Mouse (Mus musculus) midbrain, embryonic 16.5 days (tissue): ENCODE data around the gene Rnf227. TPM values are rescaled to one million over a fixed set of nuclear protein-coding genes. Genes with fewer than 3 reads are reported as not detected.

Experiments
- ATAC-seq: fragments of 200-750 bp; cut with Nextera tagmentation; 2 replicates; pipeline ENCODE4 v1.8.0; 2017; ENCODE audit warnings: moderate TSS enrichment
- H3K27ac ChIP-seq: fragments of 300-500 bp; sonication (generic); 2 replicates; pipeline ENCODE4 v1.5.1; 2014; ENCODE audit warnings: mild to moderate bottlenecking, low read length, mixed read lengths
- H3K27me3 ChIP-seq: fragments of 300-500 bp; sonication (generic); 2 replicates; pipeline ENCODE4 v1.6.1; 2014; ENCODE audit warnings: low read depth, low read length, mixed read lengths; ENCODE audit not compliant: control insufficient read depth, insufficient read depth
- H3K36me3 ChIP-seq: fragments of 300-500 bp; sonication (generic); 2 replicates; pipeline ENCODE4 v1.6.1; 2014; ENCODE audit warnings: mild to moderate bottlenecking, low read length, moderate library complexity, mixed read lengths; ENCODE audit not compliant: control insufficient read depth, insufficient read depth
- H3K4me1 ChIP-seq: fragments of 300-500 bp; sonication (generic); 2 replicates; pipeline ENCODE4 v1.6.1; 2014; ENCODE audit warnings: mild to moderate bottlenecking, low read length, mixed read lengths; ENCODE audit not compliant: control insufficient read depth, insufficient read depth
- H3K4me2 ChIP-seq: fragments of 300-500 bp; sonication (generic); 2 replicates; pipeline ENCODE4 v1.6.1; 2014; ENCODE audit warnings: mild to moderate bottlenecking, low read length, mixed read lengths
- H3K4me3 ChIP-seq: fragments of 300-500 bp; sonication (generic); 2 replicates; pipeline ENCODE4 v1.5.1; 2014; ENCODE audit warnings: low read depth, mild to moderate bottlenecking, low read length, moderate library complexity, mixed read lengths
- H3K9ac ChIP-seq: fragments of 300-500 bp; sonication (generic); 2 replicates; pipeline ENCODE4 v1.6.1; 2014; ENCODE audit warnings: low read depth, low read length, mixed read lengths
- H3K9me3 ChIP-seq: fragments of 300-500 bp; sonication (generic); replicated peaks from 2 replicates; pipeline ENCODE4 v1.6.1; 2014; ENCODE audit warnings: mild to moderate bottlenecking, low read length, mixed read lengths; ENCODE audit not compliant: control insufficient read depth, poor library complexity, severe bottlenecking
- WGBS: fragments of 180-500 bp; shearing (Covaris S2); extraction: QIAGEN DNeasy Blood & Tissue Kit; methylation state at CpG from one replicate; pipeline ENCODE4 v1.1.7; 2014; 5-methylcytosine and 5-hydroxymethylcytosine counted together
- polyA plus RNA-seq: library from polyadenylated mRNA; unstranded; fragments of >200 nt; fragmentation: Nextera tagmentation; extraction: Ambion mirVana; gene quantifications from 2 replicates; pipeline ENCODE4 v1.2.1, GENCODE M21; 2015

The Rnf227 gene
- polyA plus RNA-seq, 1 experiment from 2014 or later, result 334 TPM

GRCm38 (mm10) chr11:69372056-69372779 is 32.0 kb downstream of the Rnf227 start:
- Histone ChIP-seq H3K27me3 (no peaks in the 10 kb centered on the region), H3K4me1 (peaks cover 19% of the 10 kb centered on the region), H3K9me3 (no peaks in the 10 kb centered on the region), H3K4me3 (no peak overlapping the region), H3K36me3 (no peaks in the 10 kb centered on the region), H3K9ac (no peak overlapping the region; the same call in 1 of the 2 replicates), H3K27ac (peak overlapping the region; percentile 77), H3K4me2 (peak overlapping the region; percentile 39; the same call in 1 of the 2 replicates)
- no peak for ATAC-seq
- WGBS, result 45% methylated on average over 12 of the region's 12 CpGs

- Histone ChIP-seq H3K4me1 (peaks cover 19% of the 10 kb centered on the region), H3K27ac (no peak overlapping the region), H3K9ac (no peak overlapping the region), H3K4me3 (no peak overlapping the region), H3K27me3 (no peaks in the 10 kb centered on the region), H3K36me3 (no peaks in the 10 kb centered on the region), H3K4me2 (no peak overlapping the region), H3K9me3 (no peaks in the 10 kb centered on the region)
- WGBS, result 62% methylated on average over 3 of the region's 3 CpGs
- no peak for ATAC-seq
Measured at GRCm38 (mm10) chr11:69372780-69373170, 32.5 kb downstream of the Rnf227 start.

GRCm38 (mm10) chr11:69373223-69373965 is 33.1 kb downstream of the Rnf227 start:
- no peaks in the 10 kb centered on the region for H3K36me3 ChIP-seq
- H3K27me3 ChIP-seq, result no peaks in the 10 kb centered on the region
- H3K4me3 ChIP-seq, result no peak overlapping the region
- H3K9ac ChIP-seq, result no peak overlapping the region
- H3K27ac ChIP-seq, result no peak overlapping the region
- H3K9me3 ChIP-seq, result no peaks in the 10 kb centered on the region
- peaks cover 19% of the 10 kb centered on the region for H3K4me1 ChIP-seq
- no peak overlapping the region for H3K4me2 ChIP-seq
- WGBS, result 93% methylated on average over 16 of the region's 16 CpGs
- no peak for ATAC-seq

- 87% methylated on average over 4 of the region's 4 CpGs for WGBS
Measured at GRCm38 (mm10) chr11:69375646-69376045, 35.4 kb downstream of the Rnf227 start.

GRCm38 (mm10) chr11:69377766-69378165 is 37.5 kb downstream of the Rnf227 start:
- no peaks in the 10 kb centered on the region for H3K9me3 ChIP-seq
- no peak overlapping the region for H3K9ac ChIP-seq
- 85% methylated on average over 3 of the region's 3 CpGs for WGBS
- no peak overlapping the region for H3K4me3 ChIP-seq
- no peak overlapping the region for H3K27ac ChIP-seq
- H3K4me1 ChIP-seq, result no peaks in the 10 kb centered on the region
- no peaks in the 10 kb centered on the region for H3K36me3 ChIP-seq
- no peaks in the 10 kb centered on the region for H3K27me3 ChIP-seq
- H3K4me2 ChIP-seq, result no peak overlapping the region
- no peak for ATAC-seq

More at GRCm38 (mm10) chr11:69375646-69376045, 35.4 kb downstream of the Rnf227 start:
- H3K4me3 ChIP-seq, result no peak overlapping the region
- no peak for ATAC-seq
- H3K4me1 ChIP-seq, result peaks cover 17% of the 10 kb centered on the region
- no peak overlapping the region for H3K9ac ChIP-seq
- no peaks in the 10 kb centered on the region for H3K27me3 ChIP-seq
- no peaks in the 10 kb centered on the region for H3K36me3 ChIP-seq
- H3K27ac ChIP-seq, result no peak overlapping the region
- no peak overlapping the region for H3K4me2 ChIP-seq
- H3K9me3 ChIP-seq, result no peaks in the 10 kb centered on the region

GRCm38 (mm10) chr11:69379600-69379999 is 39.3 kb downstream of the Rnf227 start:
- H3K9me3 ChIP-seq, result no peaks in the 10 kb centered on the region
- H3K4me3 ChIP-seq, result no peak overlapping the region
- no peaks in the 10 kb centered on the region for H3K27me3 ChIP-seq
- H3K27ac ChIP-seq, result no peak overlapping the region
- H3K9ac ChIP-seq, result no peak overlapping the region
- H3K4me2 ChIP-seq, result no peak overlapping the region
- no peak for ATAC-seq
- no peaks in the 10 kb centered on the region for H3K36me3 ChIP-seq
- 88% methylated on average over 3 of the region's 3 CpGs for WGBS
- no peaks in the 10 kb centered on the region for H3K4me1 ChIP-seq

GRCm38 (mm10) chr11:69381356-69381755 is 41.1 kb downstream of the Rnf227 start:
- H3K9ac ChIP-seq, result no peak overlapping the region
- no peak overlapping the region for H3K27ac ChIP-seq
- no peak overlapping the region for H3K4me2 ChIP-seq
- no peaks in the 10 kb centered on the region for H3K4me1 ChIP-seq
- H3K4me3 ChIP-seq, result no peak overlapping the region
- no peak for ATAC-seq
- WGBS, result 80% methylated on average over 6 of the region's 6 CpGs
- no peaks in the 10 kb centered on the region for H3K27me3 ChIP-seq
- H3K9me3 ChIP-seq, result no peaks in the 10 kb centered on the region
- no peaks in the 10 kb centered on the region for H3K36me3 ChIP-seq

- ATAC-seq, result no peak
Measured at GRCm38 (mm10) chr11:69382478-69383105, 42.3 kb downstream of the Rnf227 start.

GRCm38 (mm10) chr11:69384979-69385378 is 44.7 kb downstream of the Rnf227 start:
- H3K9ac ChIP-seq, result no peak overlapping the region
- no peaks in the 10 kb centered on the region for H3K36me3 ChIP-seq
- no peak for ATAC-seq
- H3K27me3 ChIP-seq, result no peaks in the 10 kb centered on the region
- WGBS, result 85% methylated on average over 6 of the region's 6 CpGs
- H3K4me1 ChIP-seq, result no peaks in the 10 kb centered on the region
- no peak overlapping the region for H3K27ac ChIP-seq
- no peak overlapping the region for H3K4me3 ChIP-seq
- H3K9me3 ChIP-seq, result no peaks in the 10 kb centered on the region
- no peak overlapping the region for H3K4me2 ChIP-seq

More at GRCm38 (mm10) chr11:69382478-69383105, 42.3 kb downstream of the Rnf227 start:
- Histone ChIP-seq H3K9ac (no peak overlapping the region), H3K9me3 (no peaks in the 10 kb centered on the region), H3K36me3 (no peaks in the 10 kb centered on the region), H3K4me3 (no peak overlapping the region), H3K27ac (no peak overlapping the region), H3K4me1 (no peaks in the 10 kb centered on the region), H3K4me2 (no peak overlapping the region), H3K27me3 (no peaks in the 10 kb centered on the region)
- WGBS, result 70% methylated on average over 10 of the region's 10 CpGs
